Mouse (Mus musculus) frontal cortex, adult 2 months (tissue): ENCODE measurements around the gene Podxl2. TPM values are rescaled to one million over a fixed set of nuclear protein-coding genes. Genes with fewer than 3 reads are reported as not detected.

Source experiments
- DNase-seq, 2 experiments: peaks; one replicate each; pipeline ENCODE4 v3.0.0; 2022; ENCODE audit warnings: low spot score in 1 of 2; ENCODE audit errors: extremely low spot score in 1 of 2
- polyA plus RNA-seq: library from polyadenylated mRNA; depleted of rRNA; stranded (reverse); fragments of >200 nt; gene quantifications from 2 replicates; pipeline ENCODE4 v1.2.3, GENCODE M21; 2012

Gene Podxl2
- polyA plus RNA-seq, 1 experiment: 609 TPM

GRCm38 (mm10) chr6:88889410-88890042 is 14.7 kb upstream of the Podxl2 start:
- DNase-seq: no peak

GRCm38 (mm10) chr6:88886417-88886967 is 11.6 kb upstream of the Podxl2 start:
- no peak for DNase-seq

- DNase-seq: no peak
These were observed 11.0 kb upstream of the Podxl2 start for GRCm38 (mm10) chr6:88885644-88886416.

GRCm38 (mm10) chr6:88884690-88885089 is 9.8 kb upstream of the Podxl2 start:
- no peak for DNase-seq

- no peak for DNase-seq
These were observed 9.4 kb upstream of the Podxl2 start for GRCm38 (mm10) chr6:88884195-88884594.

GRCm38 (mm10) chr6:88881334-88881733 is 6.5 kb upstream of the Podxl2 start:
- no peak for DNase-seq

GRCm38 (mm10) chr6:88879471-88879870 is 4.6 kb upstream of the Podxl2 start:
- no peak for DNase-seq

GRCm38 (mm10) chr6:88873965-88874867 is 628 bp downstream of the Podxl2 start:
- peak in 1 of 2 experiments; percentile 46 for DNase-seq

- no peak for DNase-seq
These were observed 2.0 kb downstream of the Podxl2 start for GRCm38 (mm10) chr6:88872811-88873210.

GRCm38 (mm10) chr6:88871546-88871945 is 3.3 kb downstream of the Podxl2 start:
- peak; percentile 45 to 59 for DNase-seq

- DNase-seq: no peak
These were observed 4.2 kb downstream of the Podxl2 start for GRCm38 (mm10) chr6:88870594-88870993.

- DNase-seq: peak; percentile 41 to 65
These were observed 5.4 kb downstream of the Podxl2 start for GRCm38 (mm10) chr6:88869459-88869858.

- DNase-seq: no peak
These were observed 9.1 kb downstream of the Podxl2 start for GRCm38 (mm10) chr6:88865704-88866103.

GRCm38 (mm10) chr6:88860914-88861313 is 13.9 kb downstream of the Podxl2 start:
- DNase-seq: peak in 1 of 2 experiments; percentile 65

GRCm38 (mm10) chr6:88858341-88858740 is 16.5 kb downstream of the Podxl2 start:
- DNase-seq: no peak

GRCm38 (mm10) chr6:88857830-88858229 is 17.0 kb downstream of the Podxl2 start:
- DNase-seq: no peak

- no peak for DNase-seq
These were observed 17.6 kb downstream of the Podxl2 start for GRCm38 (mm10) chr6:88857249-88857648.

GRCm38 (mm10) chr6:88855636-88856035 is 19.2 kb downstream of the Podxl2 start:
- peak in 1 of 2 experiments; percentile 87 for DNase-seq

GRCm38 (mm10) chr6:88854509-88854908 is 20.3 kb downstream of the Podxl2 start:
- DNase-seq: no peak

- no peak for DNase-seq
These were observed 24.8 kb downstream of the Podxl2 start for GRCm38 (mm10) chr6:88850034-88850433.

- no peak for DNase-seq
These were observed 25.6 kb downstream of the Podxl2 start for GRCm38 (mm10) chr6:88849270-88849669.
